Mouse (Mus musculus): Measurements from ENCODE around the gene Gm45021.

Gene Gm45021

DNA sequence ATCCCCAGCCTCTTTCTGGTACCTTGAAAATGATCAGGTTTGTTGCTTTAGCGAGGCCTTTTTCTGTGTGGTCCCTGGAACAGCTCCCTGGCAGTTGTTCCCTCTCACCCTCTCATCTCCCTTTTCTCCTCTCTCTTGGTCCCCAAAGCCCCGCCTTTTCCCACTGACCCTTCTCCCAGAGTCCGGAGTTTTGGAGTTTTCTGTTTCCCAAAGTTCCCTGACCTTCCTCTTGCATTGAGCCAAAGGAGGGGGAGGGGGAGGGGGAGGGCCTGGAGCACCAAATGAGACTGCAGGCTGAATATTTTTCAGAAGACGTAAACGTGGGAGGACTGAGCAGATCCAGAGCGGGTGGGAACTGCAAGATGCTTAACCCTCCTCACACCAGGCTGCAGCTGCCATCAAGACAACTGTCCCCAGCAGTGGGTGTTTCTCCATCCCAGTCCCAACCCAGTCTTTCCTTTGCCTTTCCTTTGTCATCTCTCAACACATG, 16.8 kb upstream of the Gm45021 start, which contains the start of gene Rarres2:
TSS of gene Rarres2 (minus strand) at position 218 of the 490 bp plus-strand sequence.
- no peak for DNase-seq (ENCODE audit: low spot score in 2 of 2)

GRCm38 (mm10) chr6:48573280-48573679, 16.1 kb upstream of the Gm45021 start:
- DNase-seq (ENCODE audit: low spot score in 2 of 2), result no peak

GRCm38 (mm10) chr6:48573981-48574380, 15.4 kb upstream of the Gm45021 start:
- no peak for DNase-seq (ENCODE audit: low spot score in 2 of 2)

DNA sequence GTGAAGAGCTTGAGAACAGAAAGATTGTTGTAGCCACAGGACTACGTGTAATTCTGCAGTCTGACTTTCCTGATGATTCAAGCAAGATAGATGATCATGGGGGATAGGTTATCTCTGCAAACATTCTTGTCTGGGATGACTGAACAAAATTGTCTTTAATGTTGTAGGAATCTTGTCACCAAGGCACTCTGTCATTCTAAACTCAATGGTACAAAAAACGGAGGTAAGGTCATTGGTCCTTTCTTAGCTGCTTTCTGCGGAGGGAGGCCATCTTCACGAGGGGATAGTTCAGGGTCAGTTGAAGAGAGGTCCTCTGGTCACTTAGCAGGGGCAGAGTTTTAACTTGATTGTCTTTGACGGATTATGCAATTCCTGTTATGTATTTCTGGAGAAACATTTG, 10.7 kb upstream of the Gm45021 start:
- no peak for DNase-seq (ENCODE audit: low spot score in 2 of 2)

GRCm38 (mm10) chr6:48579215-48579648, 10.2 kb upstream of the Gm45021 start:
- DNase-seq (ENCODE audit: low spot score in 2 of 2), result no peak

DNA sequence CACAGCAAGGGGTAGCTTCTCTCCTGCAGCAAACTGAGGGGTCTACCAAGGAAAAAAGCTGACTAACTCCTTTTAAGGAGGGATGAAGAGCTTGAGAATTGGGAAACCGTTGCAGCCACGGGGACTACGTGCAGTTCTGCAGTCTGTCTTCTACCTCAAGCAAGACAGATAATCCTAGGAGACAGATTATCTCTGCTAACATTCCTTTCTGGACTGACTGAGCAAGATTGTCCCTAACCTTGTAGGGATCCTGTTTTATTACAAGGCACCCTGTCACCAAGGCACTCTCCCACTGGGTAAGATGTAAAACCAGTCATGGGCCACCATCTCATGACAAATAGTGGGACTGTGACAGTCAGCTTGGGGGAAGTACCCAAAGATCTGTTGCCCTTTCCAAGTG, 8.2 kb upstream of the Gm45021 start:
- no peak for DNase-seq (ENCODE audit: low spot score in 2 of 2)

GRCm38 (mm10) chr6:48582037-48582436, 7.4 kb upstream of the Gm45021 start:
- peak in 1 of 2 experiments; percentile 49 for DNase-seq (ENCODE audit: low spot score in 2 of 2)

- no peak for DNase-seq (ENCODE audit: low spot score in 2 of 2)
Measured at GRCm38 (mm10) chr6:48591221-48591845, 1.9 kb downstream of the Gm45021 start.

DNA sequence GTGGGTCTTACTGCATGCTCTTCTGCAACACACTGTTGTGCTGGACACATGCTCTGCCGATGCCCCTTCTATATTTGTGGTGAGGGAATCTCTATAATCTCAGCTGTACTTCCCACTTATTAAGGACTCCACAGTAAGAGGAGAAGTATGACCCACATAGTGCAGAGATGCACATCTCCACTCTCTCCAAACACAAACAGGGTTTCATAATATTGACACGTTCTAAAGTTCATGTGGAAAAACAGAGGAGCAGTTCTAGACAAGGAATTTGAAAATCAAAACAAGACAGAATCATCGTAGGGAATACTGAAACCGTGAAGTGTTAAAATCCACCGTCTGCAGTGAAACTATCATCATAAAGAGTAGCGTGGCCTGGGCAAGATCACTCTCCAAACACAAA, 2.5 kb downstream of the Gm45021 start:
- DNase-seq (ENCODE audit: low spot score in 2 of 2), result no peak

DNA sequence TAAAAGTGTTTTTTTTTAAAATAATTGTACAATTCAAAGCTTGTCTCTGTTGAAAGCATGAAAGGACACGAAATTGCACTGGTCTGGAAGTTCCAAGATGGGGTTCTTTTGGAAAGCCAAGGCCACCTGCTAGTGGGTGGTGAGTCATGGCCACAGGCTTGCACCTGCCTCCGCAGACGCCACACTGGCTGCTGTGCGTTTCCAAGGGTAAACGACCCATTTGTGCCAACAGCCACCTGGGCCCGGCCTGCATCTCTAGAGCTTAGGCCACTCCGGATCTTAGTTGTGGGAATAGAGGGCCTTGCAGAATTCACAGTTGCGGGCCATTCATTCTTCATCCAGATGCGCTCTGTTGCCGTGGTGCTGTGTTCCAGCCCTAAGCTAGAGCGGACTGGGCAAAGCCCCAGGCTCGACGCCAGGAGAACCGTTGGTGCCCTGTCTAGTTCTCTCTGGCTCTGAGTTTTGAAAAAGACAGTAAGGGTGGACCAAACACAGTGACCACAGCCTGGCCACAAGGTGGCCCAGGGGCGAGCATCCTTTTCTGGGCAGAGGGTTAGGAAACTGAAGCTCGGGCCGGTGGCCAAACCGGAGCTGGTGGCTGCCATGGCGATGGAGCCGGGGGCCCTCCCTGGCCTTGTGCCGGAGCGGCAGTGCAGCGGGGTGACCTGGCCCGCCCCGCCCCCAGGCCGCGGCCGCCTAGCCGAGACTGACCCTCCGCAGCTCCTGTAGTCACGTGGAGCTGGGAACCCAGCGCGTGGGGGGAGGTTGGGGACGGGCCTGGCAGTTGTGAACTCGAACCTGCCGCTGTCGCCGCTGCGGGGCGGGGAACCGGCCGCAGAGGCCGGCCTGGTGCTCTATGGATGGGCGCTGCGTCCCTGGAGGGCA, 4.0 kb downstream of the Gm45021 start, which contains the start of the genes Repin1 and Gm44965:
TSS of gene Repin1 (plus strand) at position 726 of the 885 bp plus-strand sequence.
TSS of gene Gm44965 (plus strand) at position 784 of the 885 bp plus-strand sequence.
- DNase-seq (ENCODE audit: low spot score in 2 of 2), result peak; percentile 95

DNA sequence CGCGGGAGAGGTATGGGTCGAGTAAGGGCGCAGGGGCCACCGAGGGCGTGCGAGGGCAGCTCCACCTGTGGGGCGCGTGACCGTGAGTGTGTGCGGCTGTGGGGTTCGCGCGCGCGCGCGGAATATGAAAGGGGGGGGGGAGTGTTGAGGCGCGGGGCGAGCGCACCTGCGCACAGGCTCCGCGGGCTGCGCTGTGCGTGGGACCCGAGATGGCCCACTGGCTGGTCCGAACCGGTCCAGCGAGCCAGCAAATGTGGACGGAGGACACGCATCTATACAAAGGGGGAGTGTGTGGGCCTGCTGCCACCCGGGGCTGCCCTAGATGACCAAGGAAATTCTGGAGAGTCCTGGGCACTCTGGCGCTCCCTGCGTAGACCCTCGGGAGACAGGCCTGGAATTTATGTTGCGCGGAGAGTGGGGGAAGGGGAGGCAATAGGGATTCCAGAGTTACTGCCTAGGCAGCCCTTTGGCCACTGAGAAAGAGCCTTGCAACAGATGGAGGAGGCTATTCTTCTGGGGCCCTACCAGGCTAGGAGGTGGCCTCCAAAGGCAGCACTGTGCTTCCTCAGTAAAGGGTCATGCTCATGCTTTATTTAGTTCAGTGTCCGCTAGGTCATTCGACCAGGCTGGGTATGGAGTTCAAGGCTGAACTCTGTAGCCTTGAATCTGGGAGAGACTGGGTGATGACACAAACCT, 4.8 kb downstream of the Gm45021 start:
- DNase-seq (ENCODE audit: low spot score in 2 of 2), result peak; percentile 71 to 77

DNA sequence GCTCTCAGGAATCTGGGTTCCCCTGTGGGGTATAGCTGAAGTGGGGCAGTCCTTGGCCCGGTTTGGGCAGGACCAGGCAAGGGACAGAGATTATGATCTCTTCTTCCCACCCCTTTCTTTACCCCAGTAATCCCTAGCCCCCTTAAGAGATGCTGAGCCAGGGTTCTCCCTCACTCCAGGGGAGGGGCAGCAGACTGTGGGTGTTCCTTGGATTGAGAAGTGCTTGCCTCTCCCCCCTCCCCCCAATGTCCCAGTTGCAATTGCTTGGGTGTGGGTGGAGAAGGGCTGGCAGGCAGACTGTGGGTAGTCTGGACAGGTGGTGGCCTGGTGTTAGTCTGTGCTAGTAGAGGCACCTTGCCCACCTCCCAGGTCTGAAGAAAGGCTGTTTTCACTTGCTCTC, 5.9 kb downstream of the Gm45021 start:
- DNase-seq (ENCODE audit: low spot score in 2 of 2), result no peak

DNA sequence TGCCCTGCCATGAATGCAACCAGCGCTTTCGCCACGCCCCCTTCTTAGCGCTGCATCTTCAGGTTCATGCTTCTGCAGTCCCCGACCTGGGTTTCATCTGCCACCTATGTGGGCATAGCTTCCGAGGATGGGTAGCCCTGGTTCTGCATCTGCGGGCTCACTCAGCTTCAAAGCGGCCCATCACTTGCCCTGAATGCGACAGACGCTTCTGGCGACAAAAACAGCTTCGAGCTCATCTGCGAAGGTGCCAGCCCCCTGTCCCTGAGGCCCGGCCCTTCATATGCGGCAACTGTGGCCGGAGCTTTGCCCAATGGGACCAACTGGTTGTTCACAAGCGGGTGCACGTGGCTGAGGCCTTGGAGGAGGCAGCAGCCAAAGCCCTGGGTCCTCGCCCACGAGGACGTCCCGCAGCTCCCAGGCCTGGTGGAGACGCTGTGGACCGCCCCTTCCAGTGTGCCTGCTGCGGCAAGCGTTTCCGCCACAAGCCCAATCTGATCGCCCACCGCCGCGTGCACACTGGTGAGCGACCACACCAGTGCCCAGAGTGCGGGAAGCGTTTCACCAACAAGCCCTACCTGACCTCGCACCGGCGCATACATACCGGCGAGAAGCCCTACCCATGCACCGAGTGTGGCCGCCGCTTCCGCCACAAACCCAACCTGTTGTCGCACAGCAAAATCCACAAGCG, 7.3 kb downstream of the Gm45021 start:
- no peak for DNase-seq (ENCODE audit: low spot score in 2 of 2)

- DNase-seq (ENCODE audit: low spot score in 2 of 2), result no peak
Measured at GRCm38 (mm10) chr6:48597233-48597625, 7.8 kb downstream of the Gm45021 start.

DNA sequence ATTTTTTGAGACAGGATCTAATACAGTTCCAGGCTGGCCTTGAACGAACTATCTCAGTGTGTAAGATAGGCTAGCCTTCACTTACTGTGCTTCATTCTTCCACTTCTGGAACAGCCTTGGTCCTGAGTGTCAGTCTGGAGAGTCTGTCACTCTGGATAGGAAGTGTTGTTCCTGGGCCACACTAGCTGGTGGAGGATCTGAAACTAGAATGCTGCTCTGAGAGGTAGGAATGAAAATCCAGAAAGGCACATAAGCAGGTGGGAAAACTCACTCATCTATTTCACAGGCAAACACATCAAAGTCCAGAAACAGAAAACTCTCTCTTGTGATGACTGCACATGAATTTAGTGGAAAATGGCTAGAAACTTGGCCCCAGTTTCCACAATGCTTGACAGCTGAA, 11.2 kb downstream of the Gm45021 start:
- no peak for DNase-seq (ENCODE audit: low spot score in 2 of 2)

GRCm38 (mm10) chr6:48601271-48602079, 12.1 kb downstream of the Gm45021 start, which contains the start of gene Zfp775:
Gene Zfp775 (plus strand): TSS chr6:48602063.
- DNase-seq (ENCODE audit: low spot score in 2 of 2), result peak; percentile 98

GRCm38 (mm10) chr6:48602080-48602741, 12.8 kb downstream of the Gm45021 start:
- peak; percentile 64 to 68 for DNase-seq (ENCODE audit: low spot score in 2 of 2)

GRCm38 (mm10) chr6:48608124-48608523, 18.7 kb downstream of the Gm45021 start:
- DNase-seq (ENCODE audit: low spot score in 2 of 2), result no peak

GRCm38 (mm10) chr6:48609512-48609911, 20.1 kb downstream of the Gm45021 start:
- DNase-seq (ENCODE audit: low spot score in 2 of 2), result no peak

- DNase-seq (ENCODE audit: low spot score in 2 of 2), result no peak
Measured at GRCm38 (mm10) chr6:48610657-48611056, 21.2 kb downstream of the Gm45021 start.

All from right cerebral cortex, postnatal 10 days (tissue).